Mouse (Mus musculus): ENCODE results near the gene Mrpl54. TPM values are rescaled to one million over a fixed set of nuclear protein-coding genes. Genes with fewer than 3 reads are reported as not detected.

The Mrpl54 gene
- polyA plus RNA-seq (2012; rRNA removed): 134 and 190 TPM in 2 replicates

DNA sequence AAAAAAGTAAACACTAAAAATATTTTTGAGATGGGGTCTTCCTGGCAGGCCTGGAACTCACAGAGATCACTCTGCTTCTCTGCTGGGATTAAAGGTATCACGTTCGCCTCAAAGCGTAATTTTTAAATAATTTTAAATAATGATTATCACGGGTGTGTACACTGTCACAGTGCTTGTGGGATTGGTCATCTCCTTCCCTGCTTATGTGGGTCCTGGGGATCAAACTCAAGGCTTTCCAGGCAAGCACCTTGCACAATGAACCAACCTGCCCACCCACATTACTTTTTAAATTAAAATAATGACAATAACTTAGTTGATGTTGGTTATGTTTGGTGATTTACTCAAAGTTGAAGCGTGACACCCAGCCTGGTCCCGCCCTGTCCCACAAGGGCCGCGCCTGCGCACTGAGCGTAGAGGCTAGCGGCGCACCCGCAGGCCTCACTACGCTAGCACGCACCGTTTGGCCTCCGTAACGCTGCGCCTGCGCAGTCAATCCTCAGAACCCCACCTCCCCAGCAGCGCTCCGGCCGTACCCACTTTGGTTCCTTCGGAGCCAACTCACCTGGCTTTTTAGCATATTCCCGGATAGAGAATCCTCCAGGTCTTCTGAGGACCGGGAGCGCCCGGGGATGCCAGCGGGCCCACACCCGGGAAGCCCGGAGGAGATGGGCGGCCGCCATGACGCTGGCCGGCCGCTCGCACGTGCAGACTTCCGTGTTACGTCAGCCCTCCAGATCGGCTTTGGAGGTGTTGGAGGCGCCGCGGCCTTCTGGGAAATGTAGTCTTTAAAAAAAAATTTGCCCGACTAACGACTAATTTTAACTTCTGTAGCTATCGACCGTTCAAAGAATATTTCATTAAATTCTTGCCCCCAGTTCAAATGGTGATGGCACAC lies at the start of gene Mrpl54, which contains the start of gene Apba3:
Gene Mrpl54, minus strand, starts transcription at position 724 of the 895 bp plus-strand sequence.
Gene Apba3, plus strand, starts transcription at position 750 of the 895 bp plus-strand sequence.

DNA sequence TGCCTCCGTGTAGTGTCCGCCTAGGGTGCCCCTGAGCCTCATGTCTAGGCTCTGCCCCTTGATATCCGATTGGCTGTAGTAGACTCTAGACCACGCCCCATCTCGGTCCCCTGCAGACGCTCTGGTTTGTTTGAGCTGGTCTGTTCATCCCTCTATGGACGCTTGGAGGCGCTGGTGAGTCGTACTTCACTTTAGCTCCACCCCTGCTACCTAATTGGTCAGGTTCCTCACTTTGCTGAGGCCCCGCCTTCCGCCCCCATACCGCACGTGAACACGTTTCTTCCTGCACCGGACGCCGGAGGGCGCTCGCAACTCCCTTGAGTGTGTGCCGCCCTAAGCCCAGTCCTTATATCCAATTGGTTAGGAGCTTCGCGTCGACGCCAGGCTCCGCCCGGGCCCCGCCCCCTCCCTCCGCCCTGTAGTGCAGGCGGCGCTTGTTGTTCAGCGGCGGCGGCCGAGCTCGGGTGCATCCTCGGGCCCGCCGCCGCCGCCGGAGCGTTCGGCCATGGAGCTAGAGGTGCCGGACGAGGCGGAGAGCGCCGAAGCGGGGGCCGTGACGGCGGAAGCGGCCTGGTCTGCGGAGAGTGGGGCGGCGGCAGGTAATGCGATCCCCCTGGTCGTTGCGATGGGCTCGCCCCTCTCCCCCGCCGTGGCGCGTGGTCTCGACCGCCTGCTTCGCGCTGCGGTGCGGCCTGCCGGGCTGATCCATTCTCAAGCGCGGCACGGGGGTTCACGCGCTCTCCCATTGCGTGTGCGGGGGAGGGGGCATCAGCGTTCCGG lies 26.0 kb upstream of the Mrpl54 start, which contains the start of gene Pip5k1c:
Gene Pip5k1c, plus strand, starts transcription at position 410 of the 780 bp plus-strand sequence.

DNA sequence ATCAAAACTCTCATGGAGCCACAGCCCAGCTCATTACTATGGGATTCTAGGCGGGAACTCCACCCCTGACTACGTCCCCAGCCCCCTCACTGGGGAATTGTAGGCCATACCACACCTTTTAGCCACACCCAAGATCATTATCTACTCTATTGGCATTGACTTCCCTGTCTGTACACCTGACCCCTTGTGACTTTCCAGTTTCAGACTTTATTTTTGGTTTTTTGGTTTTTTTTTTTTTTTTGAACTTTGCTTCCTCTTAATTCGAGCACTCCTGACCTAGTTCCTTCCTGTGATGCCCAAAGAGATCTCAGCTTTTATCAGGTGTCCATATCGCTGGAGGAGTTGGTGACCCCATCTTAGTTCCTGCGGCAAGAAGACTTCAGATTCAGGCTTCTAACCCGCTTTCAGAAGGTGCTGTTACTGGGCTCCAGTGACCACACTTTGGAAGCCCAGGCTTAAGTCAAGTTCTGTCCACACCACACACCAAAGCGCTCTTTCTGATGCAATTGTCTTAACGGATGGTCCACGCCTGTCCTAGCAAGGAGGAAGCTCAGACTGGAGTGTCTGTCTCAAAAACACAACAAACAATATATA lies 24.9 kb upstream of the Mrpl54 start, which contains the start of gene Tjp3:
Gene Tjp3, minus strand, starts transcription at position 71 of the 594 bp plus-strand sequence.

DNA sequence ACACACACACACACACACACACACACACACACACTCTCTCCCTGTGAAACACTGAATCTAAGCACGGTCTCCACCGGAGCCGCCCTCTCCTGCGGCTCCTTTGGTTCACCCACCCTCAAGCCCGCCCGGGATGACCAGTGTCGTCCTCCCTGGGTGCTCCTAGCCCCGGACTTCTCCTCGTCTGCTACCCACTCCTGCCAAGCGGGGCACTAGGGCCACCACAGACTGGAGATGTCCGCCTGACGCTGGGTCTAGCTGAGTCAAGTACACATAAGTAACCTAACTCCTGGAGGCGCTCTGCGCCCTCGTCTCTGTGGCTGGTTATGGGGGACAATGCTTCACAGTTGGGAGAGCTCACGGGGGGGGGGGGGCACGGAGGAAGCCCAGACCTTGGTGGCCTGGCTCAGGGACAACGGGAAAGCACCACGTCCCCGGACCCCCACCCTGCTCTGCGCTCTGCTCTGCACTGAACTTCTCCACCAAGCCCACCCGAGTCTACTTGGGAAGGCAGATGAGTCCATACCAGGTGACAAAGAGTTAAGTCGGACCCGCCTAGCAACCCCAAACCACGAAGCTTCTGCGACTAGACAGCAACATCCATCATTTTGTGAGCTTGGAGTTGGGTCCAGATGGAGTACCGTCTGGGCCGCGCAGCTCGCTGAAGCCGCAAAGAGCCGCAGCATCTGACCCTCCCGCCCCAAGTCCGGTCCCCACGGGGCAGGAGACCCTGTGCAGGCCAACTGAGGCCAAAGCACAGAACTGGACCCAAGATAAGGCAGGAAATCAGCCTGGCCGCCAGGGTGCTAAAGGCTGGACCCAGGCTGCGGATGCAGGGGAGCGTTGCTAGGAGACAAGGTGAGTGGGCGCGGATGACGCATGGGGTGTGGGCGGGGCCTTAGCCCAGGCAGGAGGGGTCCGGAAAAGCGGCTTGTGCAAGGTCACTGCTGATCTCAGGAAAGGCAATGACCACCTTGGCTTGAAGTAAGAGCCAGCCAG lies 14.0 kb downstream of the Mrpl54 start, which contains the start of gene Matk:
Gene Matk, plus strand, starts transcription at position 512 of the 996 bp plus-strand sequence.

DNA sequence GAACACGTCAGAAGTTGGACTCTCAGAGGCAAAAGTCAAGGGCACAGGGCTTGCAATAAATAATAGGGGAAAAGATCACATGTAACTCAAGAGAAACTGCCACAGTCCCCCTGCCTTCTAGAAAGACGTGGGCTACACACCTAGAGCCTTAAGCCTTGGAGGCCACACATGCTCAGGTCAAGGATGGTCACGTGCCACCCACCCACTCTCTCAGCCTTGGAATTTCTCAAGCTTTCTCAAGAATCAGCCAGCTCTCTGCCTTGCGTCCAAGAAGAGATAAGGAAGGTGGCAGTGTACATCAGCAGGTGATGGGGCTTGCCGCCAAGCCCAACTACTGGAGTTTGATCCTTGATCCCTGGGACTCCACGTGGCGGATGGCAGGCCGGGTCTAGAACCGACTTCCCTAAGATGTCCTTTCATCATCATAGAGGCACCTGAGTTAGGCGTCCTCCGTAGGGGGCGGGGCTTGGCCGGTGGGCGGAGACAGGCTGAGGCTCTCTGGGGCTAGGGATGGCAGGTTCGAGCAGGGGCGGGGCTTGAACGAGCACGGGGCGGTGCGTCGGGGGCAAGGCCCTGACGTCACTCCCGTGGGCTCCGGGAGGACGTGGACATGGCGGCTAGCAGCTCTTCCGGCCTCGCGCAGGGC lies 34.0 kb downstream of the Mrpl54 start, which contains the start of gene Zfr2:
Gene Zfr2, plus strand, starts transcription at position 576 of the 646 bp plus-strand sequence.

DNA sequence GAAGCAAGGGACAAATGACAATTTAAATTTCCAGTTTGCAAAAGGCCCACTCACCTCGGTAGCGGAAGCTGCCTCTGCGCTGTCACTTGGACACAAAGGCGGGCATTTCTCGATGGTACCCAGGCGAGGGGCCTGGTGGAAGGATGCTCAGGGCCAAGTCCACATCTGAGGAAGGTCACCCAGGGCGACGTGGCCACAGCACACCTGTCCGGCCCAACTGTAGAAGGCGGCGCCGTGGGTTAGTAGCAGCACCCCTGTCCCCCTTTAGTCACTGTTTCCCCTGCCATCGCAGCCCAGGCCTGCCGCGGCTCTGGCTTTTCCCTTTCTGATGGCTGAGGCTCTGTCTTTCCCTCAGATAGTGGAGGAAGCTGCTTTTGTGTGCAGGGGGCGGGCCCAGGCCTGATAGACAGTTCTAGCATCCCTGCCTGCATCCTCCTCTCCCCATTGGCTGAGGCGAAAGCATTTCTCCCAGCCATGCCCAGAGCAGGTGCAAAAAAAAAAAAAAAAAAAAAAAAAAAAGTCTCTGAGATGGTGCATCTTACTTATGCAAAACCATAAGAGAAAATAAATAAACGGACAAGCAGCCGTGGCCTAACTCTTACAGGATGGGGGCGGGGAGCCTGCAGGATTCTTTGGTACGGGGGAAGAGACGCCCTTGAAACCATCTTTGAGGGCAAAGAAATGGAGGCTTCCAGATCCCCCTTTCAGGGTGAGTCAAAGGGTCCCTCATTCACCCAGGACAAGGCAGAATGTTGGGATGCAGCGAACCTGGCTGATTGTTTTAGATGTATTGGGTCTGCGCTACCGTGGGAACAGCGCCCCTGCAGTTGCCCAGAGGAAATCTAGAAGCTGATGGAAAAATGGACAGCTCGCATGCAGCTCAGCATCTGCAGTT lies 36.0 kb downstream of the Mrpl54 start, which contains the start of gene Atcay:
Gene Atcay, minus strand, starts transcription at position 396 of the 895 bp plus-strand sequence.

Other genes with a start within 250 kb of the Mrpl54 start
- 0.20 and 0.25 TPM in 2 replicates for gene Diras1, start 241.3 kb downstream of the Mrpl54 start, polyA plus RNA-seq (2012; rRNA removed)
- 54.7 and 57.3 TPM in 2 replicates for gene Slc39a3, start 229.5 kb downstream of the Mrpl54 start, polyA plus RNA-seq (2012; rRNA removed)
- 318 and 335 TPM in 2 replicates for gene Sgta, start 206.8 kb downstream of the Mrpl54 start, polyA plus RNA-seq (2012; rRNA removed)
- 133 and 135 TPM in 2 replicates for gene Thop1, start 196.9 kb downstream of the Mrpl54 start, polyA plus RNA-seq (2012; rRNA removed)
- gene Creb3l3, start 168.1 kb downstream of the Mrpl54 start, polyA plus RNA-seq (2012; rRNA removed): 4.3 and 7.6 TPM in 2 replicates
- 253 and 327 TPM in 2 replicates for gene Map2k2, start 161.0 kb downstream of the Mrpl54 start, polyA plus RNA-seq (2012; rRNA removed)
- gene Zbtb7a, start 131.7 kb downstream of the Mrpl54 start, polyA plus RNA-seq (2012; rRNA removed): 89.6 and 105 TPM in 2 replicates
- 48.8 and 60.5 TPM in 2 replicates for gene Pias4, start 99.0 kb downstream of the Mrpl54 start, polyA plus RNA-seq (2012; rRNA removed)
- gene Eef2, start 90.3 kb downstream of the Mrpl54 start, polyA plus RNA-seq (2012; rRNA removed): 2,943 and 3,409 TPM in 2 replicates
- gene Dapk3, start 83.9 kb downstream of the Mrpl54 start, polyA plus RNA-seq (2012; rRNA removed): 168 and 226 TPM in 2 replicates
- gene 4930442H23Rik, start 83.1 kb downstream of the Mrpl54 start, polyA plus RNA-seq (2012; rRNA removed): not detected in 2 replicates
- gene Nmrk2, start 64.9 kb downstream of the Mrpl54 start, polyA plus RNA-seq (2012; rRNA removed): not detected in 2 replicates
- not detected in 2 replicates for gene Atcay, start 36.1 kb downstream of the Mrpl54 start, polyA plus RNA-seq (2012; rRNA removed)
- gene Zfr2, start 33.8 kb downstream of the Mrpl54 start, polyA plus RNA-seq (2012; rRNA removed): 48.7 and 50.1 TPM in 2 replicates
- 3.3 and 4.2 TPM in 2 replicates for gene Matk, start 14.0 kb downstream of the Mrpl54 start, polyA plus RNA-seq (2012; rRNA removed)
- 170 and 185 TPM in 2 replicates for gene Apba3, start within 50 bp of the Mrpl54 start, polyA plus RNA-seq (2012; rRNA removed)
- gene Tjp3, start 24.6 kb upstream of the Mrpl54 start, polyA plus RNA-seq (2012; rRNA removed): 18.6 and 20.4 TPM in 2 replicates
- 90.4 and 97.0 TPM in 2 replicates for gene Pip5k1c, start 26.0 kb upstream of the Mrpl54 start, polyA plus RNA-seq (2012; rRNA removed)
- 45.0 and 53.4 TPM in 2 replicates for gene Cactin, start 54.2 kb upstream of the Mrpl54 start, polyA plus RNA-seq (2012; rRNA removed)
- 34.6 and 38.7 TPM in 2 replicates for gene Tbxa2r, start 61.8 kb upstream of the Mrpl54 start, polyA plus RNA-seq (2012; rRNA removed)
- 1.8 and 2.4 TPM in 2 replicates for gene Gipc3, start 76.3 kb upstream of the Mrpl54 start, polyA plus RNA-seq (2012; rRNA removed)
- gene Hmg20b, start 83.5 kb upstream of the Mrpl54 start, polyA plus RNA-seq (2012; rRNA removed): 168 and 202 TPM in 2 replicates
- gene Mfsd12, start 90.6 kb upstream of the Mrpl54 start, polyA plus RNA-seq (2012; rRNA removed): 43.4 and 67.4 TPM in 2 replicates
- 13.7 and 14.3 TPM in 2 replicates for gene 4930404N11Rik, start 98.9 kb upstream of the Mrpl54 start, polyA plus RNA-seq (2012; rRNA removed)
- 189 and 205 TPM in 2 replicates for gene Fzr1, start 111.6 kb upstream of the Mrpl54 start, polyA plus RNA-seq (2012; rRNA removed)
- 178 and 192 TPM in 2 replicates for gene Dohh, start 117.5 kb upstream of the Mrpl54 start, polyA plus RNA-seq (2012; rRNA removed)
- gene Gm48551, start 117.5 kb upstream of the Mrpl54 start, polyA plus RNA-seq (2012; rRNA removed): 10.9 and 15.0 TPM in 2 replicates
- gene Gm48552, start 122.1 kb upstream of the Mrpl54 start, polyA plus RNA-seq (2012; rRNA removed): 9.3 and 10.3 TPM in 2 replicates
- gene Smim24, start 126.1 kb upstream of the Mrpl54 start, polyA plus RNA-seq (2012; rRNA removed): 16.3 and 19.5 TPM in 2 replicates
- 63.2 and 87.3 TPM in 2 replicates for gene Nfic, start 188.7 kb upstream of the Mrpl54 start, polyA plus RNA-seq (2012; rRNA removed)
- gene Celf5, start 215.8 kb upstream of the Mrpl54 start, polyA plus RNA-seq (2012; rRNA removed): 0.77 and 1.4 TPM in 2 replicates
- 384 and 527 TPM in 2 replicates for gene Ncln, start 229.5 kb upstream of the Mrpl54 start, polyA plus RNA-seq (2012; rRNA removed)
- gene S1pr4, start 233.2 kb upstream of the Mrpl54 start, polyA plus RNA-seq (2012; rRNA removed): 4.2 and 5.4 TPM in 2 replicates